In the genomic region with DNA sequence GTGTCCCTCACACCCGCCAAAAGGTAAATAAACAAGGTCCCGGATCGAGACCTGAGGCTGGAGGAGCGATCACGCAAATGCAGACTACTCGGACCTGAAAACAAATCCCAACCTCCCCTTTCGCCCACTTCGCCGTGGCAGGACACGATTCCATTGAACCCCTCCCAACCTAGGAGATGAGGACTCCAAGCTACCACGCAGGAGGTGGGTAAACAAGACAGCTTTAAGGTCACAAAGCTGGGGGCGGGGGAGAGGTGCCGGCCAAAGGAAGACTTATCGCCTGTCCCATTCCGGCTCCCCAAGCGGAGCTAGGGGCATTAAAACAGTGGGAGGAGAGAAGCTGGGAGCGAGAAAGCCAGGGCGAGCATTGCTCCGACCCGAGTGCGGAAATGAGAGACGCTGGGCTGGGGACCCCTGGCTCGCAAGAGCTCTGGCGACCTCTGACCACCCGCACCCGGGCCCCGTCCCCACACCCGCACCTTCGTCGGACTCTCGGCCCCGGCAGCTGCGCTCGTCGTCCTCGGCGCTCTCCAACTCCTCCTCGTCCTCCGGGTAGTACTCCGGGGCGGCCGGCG, we compare ENCODE assay signal across 8 mouse cellular contexts. TPM values are rescaled to one million over a fixed set of nuclear protein-coding genes. Genes with fewer than 3 reads are reported as not detected.
DNase-seq lines count a peak whose midpoint lies in the region; ATAC-seq lines count a peak whose summit lies in the region.

No protein-coding gene starts in this region.

- peak overlapping the region; percentile 89 for H3K4me3 ChIP-seq in embryonic facial prominence, embryonic 14.5 days (ENCODE audit: low read depth, low read length)
- H3K4me3 ChIP-seq in limb, embryonic 12.5 days (replicated peaks) = peak overlapping the region; percentile 95
- H3K4me3 ChIP-seq in midbrain, embryonic 15.5 days = peak overlapping the region; percentile 85

- peak overlapping the region; percentile 79 for H3K27ac ChIP-seq in embryonic facial prominence, embryonic 14.5 days (replicated peaks; ENCODE audit: low read depth, low read length)
- peak overlapping the region; percentile 70 for H3K27ac ChIP-seq in limb, embryonic 12.5 days
- peak overlapping the region; percentile 87 for H3K27ac ChIP-seq in midbrain, embryonic 15.5 days

- H3K9me3 ChIP-seq in embryonic facial prominence, embryonic 14.5 days (ENCODE audit: control insufficient read depth, low read length) = no peaks in the 10 kb centered on the region
- H3K9me3 ChIP-seq in limb, embryonic 12.5 days = 0 out of 2 replicates have a peak, but pooled peaks cover 2% of the 10 kb centered on the region
- H3K9me3 ChIP-seq in midbrain, embryonic 15.5 days = no peaks in the 10 kb centered on the region

- peak overlapping the region; percentile 92 for H3K4me2 ChIP-seq in embryonic facial prominence, embryonic 14.5 days (ENCODE audit: low read depth, low read length)
- H3K4me2 ChIP-seq in limb, embryonic 12.5 days = peak overlapping the region; percentile 94
- peak overlapping the region; percentile 98 for H3K4me2 ChIP-seq in midbrain, embryonic 15.5 days

- intact Hi-C loops in heart, postnatal 10 days (cut with DNase I) = loop anchor here (5.0 to 10.0 kb wide), 6 partner anchors 92 to 292 kb away; a partner anchor contains a TSS

- ATAC-seq in embryonic facial prominence, embryonic 14.5 days (ENCODE audit: low read depth) = peak; percentile 1; the same call in 1 of the 2 replicates
- no peak for ATAC-seq in limb, embryonic 12.5 days (ENCODE audit: insufficient number of reproducible peaks, insufficient read depth, low FRiP score, low TSS enrichment, low read depth)
- peak; percentile 11; the same call in 1 of the 2 replicates for ATAC-seq in midbrain, embryonic 15.5 days (replicated peaks)
- ATAC-seq in inflammation-experienced regulatory T-cells, adult 6 months = no peak

- DNase-seq in ovary, postnatal 36 days (ENCODE audit: low spot score) = peak; percentile 46
- DNase-seq in ovary, adult 18-20 months (ENCODE audit: low spot score) = no peak
- DNase-seq in adrenal gland, postnatal 10 days = peak; percentile 66
- DNase-seq in embryonic facial prominence, embryonic 14.5 days (ENCODE audit: low spot score) = no peak
- peak; percentile 56 to 59 for DNase-seq in heart, postnatal 10 days

- H3K4me1 ChIP-seq in embryonic facial prominence, embryonic 14.5 days (ENCODE audit: control insufficient read depth, insufficient read depth, low read length) = no peaks in the 10 kb centered on the region
- peaks cover 11% of the 10 kb centered on the region for H3K4me1 ChIP-seq in limb, embryonic 12.5 days (replicated peaks)
- peaks cover 24% of the 10 kb centered on the region for H3K4me1 ChIP-seq in midbrain, embryonic 15.5 days

- peaks cover 32% of the 10 kb centered on the region for H3K36me3 ChIP-seq in embryonic facial prominence, embryonic 14.5 days (ENCODE audit: control insufficient read depth, insufficient read depth, low read length)
- H3K36me3 ChIP-seq in limb, embryonic 12.5 days = peaks cover 36% of the 10 kb centered on the region
- H3K36me3 ChIP-seq in midbrain, embryonic 15.5 days (replicated peaks) = peaks cover 7% of the 10 kb centered on the region

- peak overlapping the region; percentile 84 for H3K9ac ChIP-seq in embryonic facial prominence, embryonic 14.5 days (ENCODE audit: low read depth, low read length)
- H3K9ac ChIP-seq in limb, embryonic 12.5 days (replicated peaks) = peak overlapping the region; percentile 85
- peak overlapping the region; percentile 88 for H3K9ac ChIP-seq in midbrain, embryonic 15.5 days

- no peaks in the 10 kb centered on the region for H3K27me3 ChIP-seq in embryonic facial prominence, embryonic 14.5 days (replicated peaks; ENCODE audit: control insufficient read depth, insufficient read depth, low read length)
- no peaks in the 10 kb centered on the region for H3K27me3 ChIP-seq in limb, embryonic 12.5 days
- no peaks in the 10 kb centered on the region for H3K27me3 ChIP-seq in midbrain, embryonic 15.5 days (replicated peaks)

- under 1% methylated on average over 18 of the region's 43 CpGs for WGBS in embryonic facial prominence, embryonic 14.5 days
- WGBS in limb, embryonic 12.5 days = under 1% methylated on average over 43 of the region's 43 CpGs
- WGBS in midbrain, embryonic 15.5 days = under 1% methylated on average over 43 of the region's 43 CpGs

RNA-seq across cellular contexts. Expression of a gene that starts 0.6 kb away (rescaled TPM):
- 100 to 1,000 TPM; 100 to 109 TPM for total RNA-seq in adrenal gland, postnatal 10 days (2021)
- 39.5 and 40.2 TPM in 2 replicates for polyA plus RNA-seq in embryonic facial prominence, embryonic 14.5 days (2014; fragmentation: Nextera tagmentation; extraction: Ambion mirVana)
- 10 to 100 TPM; 63.7 to 88.5 TPM for total RNA-seq in heart, postnatal 10 days (2021)
- 106 and 111 TPM in 2 replicates for polyA plus RNA-seq in limb, embryonic 12.5 days (2016; fragmentation: Nextera tagmentation; extraction: Ambion mirVana)
- polyA plus RNA-seq in midbrain, embryonic 15.5 days (2015; fragmentation: Nextera tagmentation; extraction: Ambion mirVana) = 87.3 and 87.4 TPM in 2 replicates
- 10 to 100 TPM in 2 of 3 experiments, 1 to 10 TPM in 1; 8.8 to 14.4 (median 11.7) TPM for polyA plus RNA-seq in inflammation-experienced regulatory T-cells, adult 6 months (2017; shearing (Covaris generic))

RNA-seq across cellular contexts. Expression of a gene that starts 4.6 kb away (rescaled TPM):
- total RNA-seq in adrenal gland, postnatal 10 days (2021) = 10 to 100 TPM; 26.0 to 29.3 TPM
- 18.1 and 21.6 TPM in 2 replicates for polyA plus RNA-seq in embryonic facial prominence, embryonic 14.5 days (2014; fragmentation: Nextera tagmentation; extraction: Ambion mirVana)
- 1 to 10 TPM; 9.4 to 10.0 TPM for total RNA-seq in heart, postnatal 10 days (2021)
- polyA plus RNA-seq in limb, embryonic 12.5 days (2016; fragmentation: Nextera tagmentation; extraction: Ambion mirVana) = 8.0 and 8.5 TPM in 2 replicates
- polyA plus RNA-seq in midbrain, embryonic 15.5 days (2015; fragmentation: Nextera tagmentation; extraction: Ambion mirVana) = 58.8 and 59.2 TPM in 2 replicates
- polyA plus RNA-seq in inflammation-experienced regulatory T-cells, adult 6 months (2017; shearing (Covaris generic)) = 100 to 1,000 TPM; 115 to 147 (median 144) TPM

Comparison
In these comparisons a context has a peak if more than half of its experiments do, and no peak if none do; other contexts are left out.
1. DNase-seq: peak in ovary, postnatal 36 days (single experiment), adrenal gland, postnatal 10 days (single experiment) and heart, postnatal 10 days (2 of 2); none in ovary, adult 18-20 months (single experiment) and embryonic facial prominence, embryonic 14.5 days (single experiment).
2. ATAC-seq: peak in embryonic facial prominence, embryonic 14.5 days (single experiment) and midbrain, embryonic 15.5 days (single experiment); none in limb, embryonic 12.5 days (single experiment) and inflammation-experienced regulatory T-cells, adult 6 months (single experiment).
3. Peak in every context shown above with its lines, with median percentiles within 50 percentile points of each other: H3K27ac ChIP-seq, H3K4me2 ChIP-seq, H3K4me3 ChIP-seq and H3K9ac ChIP-seq.